Mouse (Mus musculus): ENCODE data around the gene Sbf2. TPM values are rescaled to one million over a fixed set of nuclear protein-coding genes. Genes with fewer than 3 reads are reported as not detected.
A peak's percentile ranks its signal among the peaks of the same experiment; 100 is the strongest.
"Not testable (repeated sequence)": the region's sequence is repeated elsewhere in the genome, so short reads cannot be mapped to it uniquely, and the experiment has no call there.

The Sbf2 gene
- polyA plus RNA-seq, 1 experiment from 2014 or later, result 39.1 TPM

DNA sequence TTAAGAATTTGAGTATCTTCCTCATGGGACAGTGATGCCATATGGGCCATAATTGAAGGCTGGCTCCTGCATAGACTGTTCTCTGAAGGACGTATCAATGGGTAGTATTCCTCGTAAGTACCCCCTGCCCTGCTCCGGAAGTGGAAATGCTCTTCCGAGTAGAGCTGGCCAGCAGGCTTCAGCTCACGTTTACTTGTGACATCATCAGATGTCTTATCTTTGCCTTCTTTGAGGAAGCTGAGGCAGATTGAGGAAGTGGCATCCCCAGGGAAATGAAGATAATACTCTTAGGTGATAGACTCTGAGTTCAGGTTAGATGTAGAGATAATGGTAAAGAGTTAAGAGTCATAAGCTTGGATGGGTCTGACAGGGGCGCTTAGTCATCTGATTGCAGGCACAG lies 31.1 kb upstream of the Sbf2 start:
- H3K4me2 ChIP-seq, result no peak overlapping the region
- H3K4me3 ChIP-seq, result no peak overlapping the region
- peaks cover 34% of the 10 kb centered on the region for H3K4me1 ChIP-seq
- H3K36me3 ChIP-seq, result no peaks in the 10 kb centered on the region
- H3K9me3 ChIP-seq, result no peaks in the 10 kb centered on the region
- H3K27me3 ChIP-seq, result 0 out of 2 replicates have a peak, but pooled peaks cover 4% of the 10 kb centered on the region
- H3K9ac ChIP-seq, result no peak overlapping the region
- no peak overlapping the region for H3K27ac ChIP-seq
- 68% methylated on average over 6 of the region's 6 CpGs for WGBS
- no peak for ATAC-seq (ENCODE audit: borderline replicate concordance, extremely low read depth, low FRiP score, low TSS enrichment)

DNA sequence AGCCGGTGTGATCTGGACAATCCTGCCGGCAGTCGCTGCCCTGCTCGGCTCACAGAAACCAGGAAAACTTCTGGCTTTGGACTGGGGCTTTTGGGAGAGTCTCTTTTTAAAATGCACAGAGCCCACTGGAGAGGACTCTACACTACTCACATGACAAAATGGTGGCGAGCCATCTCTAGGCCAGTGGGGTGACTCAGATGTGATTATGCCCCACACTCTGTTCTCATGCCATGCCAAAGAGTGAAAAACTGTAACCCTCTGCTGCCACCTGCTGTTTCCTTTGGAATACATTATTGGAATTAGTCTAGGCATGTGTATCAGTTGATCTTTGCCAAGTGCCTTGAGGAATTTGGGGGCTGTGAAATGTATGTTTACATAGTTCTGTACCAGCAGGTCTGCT lies 30.6 kb upstream of the Sbf2 start:
- 70% methylated on average over 5 of the region's 5 CpGs for WGBS
- H3K27ac ChIP-seq, result no peak overlapping the region
- ATAC-seq (ENCODE audit: borderline replicate concordance, extremely low read depth, low FRiP score, low TSS enrichment), result peak; percentile 50

DNA sequence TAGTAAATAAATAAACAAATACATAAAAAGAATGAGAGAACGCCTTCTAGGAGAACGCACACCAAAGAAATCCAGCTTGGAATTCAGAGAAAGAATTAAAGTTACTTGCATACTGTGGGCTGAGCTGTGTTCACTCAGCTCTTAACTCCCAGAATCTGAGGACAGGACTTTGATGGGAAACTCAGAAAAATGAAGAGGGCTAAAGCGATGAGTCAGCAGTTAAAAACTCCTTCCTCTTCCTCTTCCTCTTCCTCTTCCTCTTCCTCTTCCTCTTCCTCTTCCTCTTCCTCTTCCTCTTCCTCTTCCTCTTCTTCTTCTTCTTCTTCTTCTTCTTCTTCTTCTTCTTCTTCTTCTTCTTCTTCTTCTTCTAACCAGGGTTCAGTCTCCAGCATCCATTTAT lies 25.2 kb upstream of the Sbf2 start:
- not testable (repeated sequence) for H3K4me3 ChIP-seq; H3K27me3 ChIP-seq; H3K9me3 ChIP-seq; H3K27ac ChIP-seq; ATAC-seq (ENCODE audit: borderline replicate concordance, extremely low read depth, low FRiP score, low TSS enrichment); H3K4me2 ChIP-seq; H3K36me3 ChIP-seq; H3K9ac ChIP-seq
- peaks cover 16% of the 10 kb centered on the region for H3K4me1 ChIP-seq
- WGBS, result 97% methylated on average over 3 of the region's 3 CpGs

More for the DNA sequence above, 30.6 kb upstream of the Sbf2 start:
- no peak overlapping the region for H3K4me3 ChIP-seq
- H3K9me3 ChIP-seq, result no peaks in the 10 kb centered on the region
- no peaks in the 10 kb centered on the region for H3K36me3 ChIP-seq
- 0 out of 2 replicates have a peak, but pooled peaks cover 4% of the 10 kb centered on the region for H3K27me3 ChIP-seq
- peaks cover 34% of the 10 kb centered on the region for H3K4me1 ChIP-seq
- H3K9ac ChIP-seq, result no peak overlapping the region
- H3K4me2 ChIP-seq, result no peak overlapping the region

DNA sequence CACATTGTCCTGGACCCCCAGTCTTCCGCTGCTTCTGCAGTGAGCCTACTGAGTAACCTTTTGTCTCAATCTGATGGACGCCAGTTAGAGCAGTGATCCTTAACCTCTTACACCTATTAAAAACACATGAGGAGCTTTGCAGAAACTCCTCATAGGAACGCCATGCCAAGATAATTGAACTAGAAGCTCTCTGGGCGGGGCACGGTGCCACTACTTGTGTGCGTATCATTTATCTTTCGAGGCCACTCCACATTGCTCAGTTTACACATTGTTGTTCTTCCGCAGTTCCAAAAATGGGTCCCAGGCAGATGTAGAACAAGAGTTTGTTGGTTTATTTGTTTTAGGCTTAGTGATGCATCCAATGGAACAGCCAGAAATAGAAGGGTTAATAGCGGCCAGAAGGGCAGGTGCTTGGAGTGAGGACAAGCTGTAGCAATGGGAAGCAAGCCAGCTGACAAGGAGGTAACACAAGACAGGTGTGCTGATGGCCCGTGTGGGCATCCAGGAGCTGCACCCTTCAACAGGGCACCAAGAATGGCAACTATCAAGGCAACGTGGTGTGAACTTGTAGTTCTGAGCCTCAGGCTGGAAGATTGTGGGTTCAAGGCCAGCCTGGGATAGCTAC lies 24.7 kb upstream of the Sbf2 start:
- no peak overlapping the region for H3K4me3 ChIP-seq
- 70% methylated on average over 11 of the region's 11 CpGs for WGBS
- H3K4me1 ChIP-seq, result peaks cover 15% of the 10 kb centered on the region
- no peak for ATAC-seq (ENCODE audit: borderline replicate concordance, extremely low read depth, low FRiP score, low TSS enrichment)
- no peak overlapping the region for H3K4me2 ChIP-seq
- H3K9ac ChIP-seq, result no peak overlapping the region
- H3K36me3 ChIP-seq, result no peaks in the 10 kb centered on the region
- no peaks in the 10 kb centered on the region for H3K9me3 ChIP-seq
- H3K27me3 ChIP-seq, result no peaks in the 10 kb centered on the region
- no peak overlapping the region for H3K27ac ChIP-seq

DNA sequence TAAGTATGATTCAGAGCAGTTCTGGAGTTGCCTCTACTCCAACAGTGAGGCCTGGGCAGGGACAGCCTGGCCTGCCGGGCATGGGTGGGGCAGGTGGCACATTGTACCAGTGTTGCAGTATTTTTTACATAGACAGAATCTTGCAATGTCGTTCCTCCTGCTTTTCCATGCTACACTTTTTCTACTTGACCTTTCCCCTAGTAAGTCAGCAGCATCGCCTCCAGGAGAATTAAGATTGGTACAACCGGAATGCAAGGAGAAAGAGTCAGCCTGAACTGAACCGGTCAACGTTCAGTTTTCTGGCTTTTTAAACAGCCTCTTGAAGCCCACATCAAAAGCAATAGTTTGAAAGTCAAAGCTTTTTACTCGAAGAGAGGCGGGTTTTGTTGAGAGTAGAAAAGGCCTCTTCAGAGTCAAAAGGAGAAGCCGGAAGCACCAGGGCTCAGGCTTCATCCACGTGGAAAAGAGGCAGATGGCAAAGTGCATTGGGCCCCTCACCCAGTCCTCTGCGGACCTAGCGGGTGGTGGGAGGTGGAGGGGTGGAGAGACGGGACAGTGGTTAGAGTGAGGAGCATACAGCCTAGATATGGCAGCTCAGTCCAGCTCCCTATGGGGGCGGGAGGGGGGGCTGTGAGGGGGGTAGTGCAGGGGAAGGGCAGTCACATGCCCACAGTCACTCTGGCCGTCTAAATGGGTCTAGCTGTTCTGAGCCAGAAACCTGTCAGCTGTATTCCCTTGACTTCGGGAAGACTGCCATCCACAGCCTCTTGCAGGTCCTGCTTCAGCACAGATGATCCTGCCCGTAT lies 23.8 kb upstream of the Sbf2 start:
- Histone ChIP-seq H3K9ac (no peak overlapping the region), H3K27me3 (no peaks in the 10 kb centered on the region), H3K36me3 (no peaks in the 10 kb centered on the region), H3K4me3 (no peak overlapping the region), H3K9me3 (no peaks in the 10 kb centered on the region), H3K27ac (peak overlapping the region; percentile 69), H3K4me2 (no peak overlapping the region), H3K4me1 (peaks cover 15% of the 10 kb centered on the region)
- peak; percentile 44 for ATAC-seq (ENCODE audit: borderline replicate concordance, extremely low read depth, low FRiP score, low TSS enrichment)
- WGBS, result 40% methylated on average over 17 of the region's 17 CpGs

DNA sequence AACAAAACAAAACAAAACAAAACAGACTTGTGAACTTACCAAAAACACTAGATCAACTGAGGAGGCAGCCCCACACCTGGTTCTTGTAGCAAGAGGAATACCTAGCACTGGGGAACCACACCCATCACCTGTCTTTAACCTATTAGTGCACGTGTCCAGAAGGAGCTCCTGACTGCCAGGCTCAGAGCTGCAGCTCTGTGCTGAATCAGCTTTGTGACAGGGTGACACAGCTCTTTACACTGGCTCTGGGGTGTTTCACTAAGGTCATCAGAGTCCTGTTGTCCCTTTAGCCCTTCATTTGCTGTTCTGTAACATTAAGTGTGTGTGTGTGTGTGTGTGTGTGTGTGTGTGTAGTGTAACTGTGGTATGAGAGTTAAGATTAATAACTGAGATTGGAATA lies 21.8 kb upstream of the Sbf2 start:
- 30% methylated on average over 1 of the region's 1 CpGs for WGBS

DNA sequence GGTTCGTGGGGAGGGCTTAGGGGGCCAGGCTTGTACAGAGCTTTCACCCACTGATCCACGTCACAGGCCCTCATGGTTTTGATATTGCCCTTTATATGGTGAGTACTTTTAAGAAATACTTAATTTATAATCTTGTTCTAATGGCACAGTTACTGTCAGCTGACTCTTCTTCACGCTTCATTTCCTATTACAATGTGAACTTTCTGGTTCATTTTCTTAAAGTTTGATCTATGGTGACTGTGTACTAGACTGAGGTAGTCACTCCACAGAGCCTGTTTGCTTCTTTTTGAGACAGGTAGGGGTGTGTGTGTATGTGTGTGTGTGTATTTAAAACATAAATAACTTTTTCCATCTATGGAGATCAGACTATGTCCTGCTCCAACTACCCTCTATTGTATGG lies 21.2 kb upstream of the Sbf2 start:
- WGBS, result 77% methylated on average over 3 of the region's 3 CpGs
- no peak for ATAC-seq (ENCODE audit: borderline replicate concordance, extremely low read depth, low FRiP score, low TSS enrichment)
- no peak overlapping the region for H3K9ac ChIP-seq
- no peak overlapping the region for H3K4me2 ChIP-seq
- H3K4me1 ChIP-seq, result peaks cover 22% of the 10 kb centered on the region
- H3K36me3 ChIP-seq, result no peaks in the 10 kb centered on the region
- no peaks in the 10 kb centered on the region for H3K27me3 ChIP-seq
- no peaks in the 10 kb centered on the region for H3K9me3 ChIP-seq
- no peak overlapping the region for H3K27ac ChIP-seq
- no peak overlapping the region for H3K4me3 ChIP-seq

More for the DNA sequence above, 21.8 kb upstream of the Sbf2 start:
- no peak overlapping the region for H3K4me3 ChIP-seq
- peaks cover 17% of the 10 kb centered on the region for H3K4me1 ChIP-seq
- no peaks in the 10 kb centered on the region for H3K9me3 ChIP-seq
- H3K36me3 ChIP-seq, result no peaks in the 10 kb centered on the region
- H3K4me2 ChIP-seq, result no peak overlapping the region
- H3K27ac ChIP-seq, result no peak overlapping the region
- no peaks in the 10 kb centered on the region for H3K27me3 ChIP-seq
- H3K9ac ChIP-seq, result no peak overlapping the region
- ATAC-seq (ENCODE audit: borderline replicate concordance, extremely low read depth, low FRiP score, low TSS enrichment), result no peak

DNA sequence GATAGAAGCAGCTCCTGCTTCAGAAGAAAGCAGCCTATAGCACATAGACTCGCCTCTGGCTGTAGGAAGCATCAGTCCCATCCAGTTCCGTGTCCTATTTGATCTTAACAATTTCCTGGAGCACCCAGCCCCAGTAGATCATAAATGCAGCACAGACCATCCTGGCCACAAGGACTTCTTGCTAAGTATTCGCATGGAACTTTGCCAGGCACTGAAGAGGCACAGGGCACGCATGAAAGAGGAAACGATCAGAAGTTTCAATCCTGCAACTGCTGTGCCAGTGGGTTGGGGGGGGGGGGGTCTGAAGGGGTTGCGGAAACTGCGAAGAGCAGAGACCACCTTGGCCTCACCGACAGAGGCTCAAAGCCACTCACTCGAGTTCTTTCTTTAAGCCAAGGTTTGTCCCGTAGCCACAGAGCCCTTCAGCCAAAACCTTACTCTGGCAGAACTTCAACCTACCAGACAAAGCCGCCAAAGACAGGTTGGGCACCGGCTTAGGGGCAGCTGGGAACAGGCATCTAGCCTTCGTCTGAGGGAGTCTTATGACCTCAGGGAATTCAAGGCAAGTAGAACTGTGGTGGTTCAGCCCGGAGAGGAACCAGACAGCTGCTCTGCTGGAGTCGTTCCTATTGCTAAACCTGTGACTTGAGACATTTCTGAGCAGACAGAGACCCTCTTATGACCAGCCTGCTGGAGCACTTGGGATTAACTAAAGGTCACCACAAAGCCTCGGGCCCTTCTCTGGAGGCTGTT lies 16.6 kb upstream of the Sbf2 start:
- peaks cover 18% of the 10 kb centered on the region for H3K27me3 ChIP-seq
- no peaks in the 10 kb centered on the region for H3K36me3 ChIP-seq
- peak overlapping the region; percentile 93 for H3K4me2 ChIP-seq
- H3K4me3 ChIP-seq, result no peak overlapping the region
- H3K4me1 ChIP-seq, result peaks cover 44% of the 10 kb centered on the region
- H3K9ac ChIP-seq, result no peak overlapping the region
- H3K27ac ChIP-seq, result no peak overlapping the region
- ATAC-seq (ENCODE audit: borderline replicate concordance, extremely low read depth, low FRiP score, low TSS enrichment), result no peak
- H3K9me3 ChIP-seq, result no peaks in the 10 kb centered on the region
- 60% methylated on average over 16 of the region's 16 CpGs for WGBS

DNA sequence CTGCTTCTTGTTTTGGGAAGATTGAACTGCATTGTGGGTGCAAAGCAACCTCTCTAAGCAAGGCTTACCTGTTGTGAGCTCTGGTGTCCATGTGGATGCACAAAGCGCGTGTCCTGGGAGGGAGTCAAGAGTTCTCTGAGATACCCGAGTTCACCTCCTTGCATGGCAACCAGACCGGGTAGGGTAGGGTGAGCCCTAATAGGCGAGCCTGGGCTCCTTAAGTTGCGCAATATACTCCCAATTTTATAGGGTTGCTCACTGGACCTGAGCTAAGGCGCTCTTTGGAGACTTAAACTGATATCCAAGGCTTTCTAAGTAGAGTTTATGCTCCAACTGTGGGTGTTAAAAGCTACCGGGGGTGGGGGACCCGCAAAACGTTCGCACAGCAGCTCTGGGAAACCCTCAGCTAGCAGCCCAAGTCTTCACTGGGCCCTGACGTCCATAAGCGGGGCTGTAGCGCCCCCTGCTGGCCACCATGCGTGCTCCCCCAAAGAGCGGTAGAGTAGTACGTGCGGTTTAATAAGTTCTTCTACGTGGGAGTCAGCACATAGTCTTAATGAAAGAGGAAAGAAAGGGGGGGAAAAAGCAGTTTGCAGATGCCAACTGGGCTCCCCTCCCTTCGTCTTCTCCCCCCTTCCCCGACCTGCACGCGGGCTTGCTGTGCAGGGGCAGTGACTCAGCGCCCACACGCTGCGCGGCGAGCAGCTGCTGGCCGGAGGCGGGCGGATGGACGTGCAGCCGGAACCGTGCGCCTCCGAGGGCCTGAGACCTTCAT lies 15.4 kb upstream of the Sbf2 start:
- peak; percentile 85 for ATAC-seq (ENCODE audit: borderline replicate concordance, extremely low read depth, low FRiP score, low TSS enrichment)
- peaks cover 56% of the 10 kb centered on the region for H3K4me1 ChIP-seq

DNA sequence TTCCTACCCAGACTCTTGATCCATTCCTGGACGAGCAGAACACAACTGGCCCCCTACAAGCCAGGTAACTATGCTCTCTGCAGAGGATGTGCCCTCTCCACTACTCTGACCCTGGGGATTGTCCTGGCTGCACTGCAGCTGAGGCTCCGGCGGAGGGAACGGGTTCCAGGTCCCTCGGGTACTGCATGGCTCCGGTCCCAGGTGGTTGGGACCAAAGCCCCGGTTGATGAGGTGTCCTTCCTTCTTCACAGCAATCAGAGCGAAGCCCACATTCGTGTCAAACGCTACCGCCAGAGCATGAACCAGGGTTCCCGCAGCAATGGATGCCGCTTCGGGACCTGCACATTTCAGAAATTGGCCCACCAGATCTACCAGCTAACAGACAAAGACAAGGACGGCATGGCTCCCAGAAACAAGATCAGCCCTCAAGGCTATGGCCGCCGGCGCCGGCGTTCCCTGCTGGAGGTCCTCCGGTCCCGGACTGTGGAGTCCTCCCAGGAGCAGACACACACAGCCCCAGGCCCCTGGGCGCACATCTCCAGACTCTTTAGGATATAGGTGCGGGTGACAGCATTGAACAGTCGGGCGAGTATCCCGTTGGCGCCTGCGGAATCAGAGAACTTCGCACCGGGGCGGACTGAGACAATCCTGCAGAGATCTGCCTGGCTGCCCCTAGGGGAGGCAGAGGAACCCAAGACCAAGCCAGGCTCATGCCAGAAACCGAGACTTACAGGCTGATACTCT lies 14.1 kb upstream of the Sbf2 start:
- peak overlapping the region; percentile 48 for H3K4me3 ChIP-seq
- no peak for ATAC-seq (ENCODE audit: borderline replicate concordance, extremely low read depth, low FRiP score, low TSS enrichment)
- H3K27ac ChIP-seq, result no peak overlapping the region
- peak overlapping the region; percentile 93 for H3K4me2 ChIP-seq
- no peaks in the 10 kb centered on the region for H3K36me3 ChIP-seq
- peak overlapping the region; percentile 48 for H3K9ac ChIP-seq
- 1% methylated on average over 33 of the region's 33 CpGs for WGBS
- H3K9me3 ChIP-seq, result no peaks in the 10 kb centered on the region
- peaks cover 24% of the 10 kb centered on the region for H3K27me3 ChIP-seq
- peaks cover 67% of the 10 kb centered on the region for H3K4me1 ChIP-seq

More for the DNA sequence above, 15.4 kb upstream of the Sbf2 start:
- WGBS, result 2% methylated on average over 36 of the region's 36 CpGs
- Histone ChIP-seq H3K4me3 (peak overlapping the region; percentile 43), H3K27ac (0 out of 2 replicates have a peak overlapping the region, but pooled peaks have one; percentile 2), H3K36me3 (no peaks in the 10 kb centered on the region), H3K4me2 (peak overlapping the region; percentile 93), H3K9me3 (no peaks in the 10 kb centered on the region), H3K9ac (peak overlapping the region; percentile 46), H3K27me3 (peaks cover 24% of the 10 kb centered on the region)

DNA sequence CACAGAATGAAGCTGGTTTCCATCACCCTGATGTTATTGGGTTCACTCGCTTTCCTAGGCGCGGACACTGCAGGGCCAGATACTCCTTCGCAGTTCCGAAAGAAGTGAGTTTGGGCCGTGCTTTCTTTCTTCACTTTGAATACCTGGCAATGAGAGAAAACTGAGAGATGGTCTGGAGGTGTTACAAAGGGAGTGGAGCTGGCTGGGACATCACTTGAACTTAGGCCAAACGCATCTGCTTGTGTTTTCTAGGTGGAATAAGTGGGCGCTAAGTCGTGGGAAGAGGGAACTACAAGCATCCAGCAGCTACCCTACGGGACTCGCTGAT lies 13.5 kb upstream of the Sbf2 start:
- Histone ChIP-seq H3K4me2 (peak overlapping the region; percentile 93), H3K4me1 (peaks cover 68% of the 10 kb centered on the region), H3K36me3 (no peaks in the 10 kb centered on the region), H3K9ac (peak overlapping the region; percentile 48), H3K9me3 (no peaks in the 10 kb centered on the region), H3K27ac (no peak overlapping the region), H3K27me3 (peaks cover 24% of the 10 kb centered on the region), H3K4me3 (peak overlapping the region; percentile 48)
- 2% methylated on average over 11 of the region's 11 CpGs for WGBS
- ATAC-seq (ENCODE audit: borderline replicate concordance, extremely low read depth, low FRiP score, low TSS enrichment), result no peak
